Mouse (Mus musculus): ENCODE data around the gene Leo1. TPM values are rescaled to one million over a fixed set of nuclear protein-coding genes. Genes with fewer than 3 reads are reported as not detected.

Gene Leo1
- 1.8 and 2.1 TPM in 2 replicates for polyA plus RNA-seq (2012; rRNA removed; ENCODE audit: low replicate concordance)

GRCm38 (mm10) chr9:75440796-75441666 is at the start of gene Leo1:
Leo1 (plus strand) TSS chr9:75441524.

GRCm38 (mm10) chr9:75409852-75410378 is 31.4 kb upstream of the Leo1 start, which contains the start of gene Mapk6:
Mapk6 (minus strand) TSS chr9:75410005.

Other genes starting within 250 kb of the Leo1 start
- gene Myo5c, start 209.5 kb upstream of the Leo1 start, polyA plus RNA-seq (2012; rRNA removed; ENCODE audit: low replicate concordance) = 3.3 and 6.2 TPM in 2 replicates
- 32.1 and 57.2 TPM in 2 replicates for gene Gnb5, start 135.2 kb upstream of the Leo1 start, polyA plus RNA-seq (2012; rRNA removed; ENCODE audit: low replicate concordance)
- 0.29 and 0.70 TPM in 2 replicates for gene Bcl2l10, start 93.8 kb upstream of the Leo1 start, polyA plus RNA-seq (2012; rRNA removed; ENCODE audit: low replicate concordance)
- gene Mapk6, start 31.5 kb upstream of the Leo1 start, polyA plus RNA-seq (2012; rRNA removed; ENCODE audit: low replicate concordance) = 37.4 and 41.4 TPM in 2 replicates
- gene Tmod3, start 118.1 kb downstream of the Leo1 start, polyA plus RNA-seq (2012; rRNA removed; ENCODE audit: low replicate concordance) = 19.8 and 32.6 TPM in 2 replicates
- 1.8 and 4.1 TPM in 2 replicates for gene Tmod2, start 169.8 kb downstream of the Leo1 start, polyA plus RNA-seq (2012; rRNA removed; ENCODE audit: low replicate concordance)
- 24.9 and 51.2 TPM in 2 replicates for gene Lysmd2, start 184.2 kb downstream of the Leo1 start, polyA plus RNA-seq (2012; rRNA removed; ENCODE audit: low replicate concordance)
- 58.5 and 132 TPM in 2 replicates for gene Scg3, start 242.5 kb downstream of the Leo1 start, polyA plus RNA-seq (2012; rRNA removed; ENCODE audit: low replicate concordance)

All from mammary gland, adult 2 months (tissue).